In the genomic region with DNA sequence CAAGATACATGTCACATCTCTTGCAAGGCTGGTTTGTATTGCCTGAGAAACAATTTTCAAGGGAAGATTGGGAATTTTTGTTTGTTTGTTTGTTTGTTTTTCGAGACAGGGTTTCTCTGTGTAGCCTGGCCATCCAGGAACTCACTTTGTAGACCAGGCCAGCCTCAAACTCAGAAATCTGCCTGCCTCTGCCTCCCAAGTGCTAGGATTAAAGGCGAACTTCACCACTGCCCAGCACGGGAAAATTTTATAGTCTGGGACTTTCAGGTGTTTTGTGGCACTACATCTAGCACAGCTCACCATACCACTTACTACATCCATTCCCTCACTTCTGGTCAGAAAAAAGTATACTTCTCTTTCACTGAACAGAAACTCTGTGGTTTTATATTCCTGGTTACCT, we compare ENCODE assay signal across 17 mouse cellular contexts. TPM values are rescaled to one million over a fixed set of nuclear protein-coding genes. Genes with fewer than 3 reads are reported as not detected.
"Had no signal": no experiment of that assay in that cellular context is flagged by ENCODE, and none has a peak within 500 bp of the region (broad histone marks: within the 10 kb centered on the region; RNA-seq: fewer than 3 reads in every experiment).

No protein-coding gene starts in this region.

RNA-seq across cellular contexts. Expression of a gene that starts 5.1 kb away (rescaled TPM):
- polyA plus RNA-seq: cerebellum, adult 2 months; cortical plate, adult 2 months; embryonic facial prominence, embryonic 12.5 days; embryonic facial prominence, embryonic 14.5 days; embryonic facial prominence, embryonic 15.5 days; erythroblast, embryonic 14.5 days; forebrain, embryonic 10.5 days; forebrain, embryonic 12.5 days; forebrain, embryonic 13.5 days; forebrain, embryonic 14.5 days; forebrain, embryonic 15.5 days; forebrain, embryonic 16.5 days; forebrain, postnatal 0 days; gonadal fat pad, adult 2 months; heart, adult 2 months had no signal

RNA-seq across cellular contexts. Expression of a gene that starts 50.6 kb away (rescaled TPM):
- polyA plus RNA-seq: embryonic facial prominence, embryonic 11.5 days; embryonic facial prominence, embryonic 14.5 days; embryonic facial prominence, embryonic 15.5 days; erythroblast, embryonic 14.5 days; forebrain, embryonic 10.5 days; forebrain, embryonic 11.5 days; forebrain, embryonic 13.5 days; forebrain, embryonic 14.5 days; forebrain, embryonic 15.5 days; forebrain, embryonic 16.5 days; forebrain, postnatal 0 days; gonadal fat pad, adult 2 months; heart, adult 2 months had no signal
